Mouse (Mus musculus) heart, postnatal 36 days (tissue): ENCODE data around the gene Gm28961. TPM values are rescaled to one million over a fixed set of nuclear protein-coding genes. Genes with fewer than 3 reads are reported as not detected.
"Not testable (repeated sequence)": the region's sequence is repeated elsewhere in the genome, so short reads cannot be mapped to it uniquely, and the experiment has no call there.

Source experiments
- DNase-seq, 2 experiments: peaks; one replicate each; pipeline ENCODE4 v3.0.0; 2021 to 2022
- intact Hi-C: fragments of 180-260 bp; cut with DNase I; formaldehyde crosslinking; loops from one replicate; pipeline ENCODE4 v1.15.1; 2025
- total RNA-seq, 2 experiments: library from RNA; stranded (reverse); gene quantifications; 2 replicates each; pipeline ENCODE4 v1.2.3; 2021

The Gm28961 gene
- not detected for total RNA-seq

DNA sequence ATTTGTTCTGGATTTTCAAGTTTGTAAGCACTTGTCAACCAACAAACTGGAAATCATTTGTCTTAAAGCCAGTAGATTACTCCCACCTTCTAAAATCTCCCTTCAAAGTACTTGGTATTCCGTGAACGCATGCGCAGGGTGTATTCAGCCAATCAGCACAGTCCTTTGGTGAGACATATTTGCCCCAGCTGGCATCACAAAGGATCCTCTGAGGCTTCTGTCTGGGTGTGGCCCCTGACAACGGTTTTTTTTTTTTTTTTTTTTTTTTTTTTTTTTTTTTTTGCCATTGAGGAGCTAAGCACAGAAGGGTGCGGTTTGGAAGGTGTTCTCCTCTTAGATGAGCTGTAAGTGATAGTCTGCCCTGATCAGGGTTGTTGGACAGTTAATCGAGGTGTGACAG is at the start of gene Gm28961:
Gm28961 (plus strand) TSS at position 301 of the 400 bp plus-strand sequence.
- intact Hi-C loops, DNase-seq: not testable (repeated sequence)

Other genes starting within 250 kb of the Gm28961 start
- not detected for gene Gm21943, start 172.0 kb upstream of the Gm28961 start, total RNA-seq